Mouse (Mus musculus): ENCODE results near the gene Ascc1. TPM values are rescaled to one million over a fixed set of nuclear protein-coding genes. Genes with fewer than 3 reads are reported as not detected.
A peak's percentile ranks its signal among the peaks of the same experiment; 100 is the strongest.

Gene Ascc1
- polyA plus RNA-seq, 1 experiment: 25.4 TPM

DNA sequence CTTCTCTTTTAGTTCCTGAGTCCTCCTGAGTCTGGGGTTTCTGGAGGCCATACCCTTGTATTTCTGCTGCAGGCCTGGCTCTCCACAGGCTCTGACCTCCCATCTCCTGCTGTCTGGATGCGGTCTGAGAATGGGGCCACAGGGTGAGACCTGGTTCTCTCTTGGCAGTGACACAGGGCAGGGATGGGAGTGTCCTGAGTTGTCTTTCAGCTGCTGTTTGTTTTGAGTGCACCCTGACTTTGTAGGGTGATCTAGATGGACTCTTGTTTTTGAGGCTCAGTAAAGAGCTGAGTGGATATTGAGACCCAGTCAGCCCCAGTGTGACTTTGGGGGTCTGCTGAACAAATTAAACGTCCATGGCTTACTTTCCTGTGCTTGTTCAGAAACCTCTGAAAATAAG, 24.2 kb upstream of the Ascc1 start:
- TF ChIP-seq POLR2A (IDR thresholded peaks at IDR 0.05; ENCODE audit: borderline replicate concordance, insufficient read depth, low read length) (no peak), CTCF (IDR thresholded peaks at IDR 0.05; ENCODE audit: borderline replicate concordance, insufficient read depth, low read depth, low read length) (no peak)
- Histone ChIP-seq H3K27ac (ENCODE audit: insufficient read depth, low read length) (peak overlapping the region; percentile 89), H3K4me1 (ENCODE audit: control insufficient read depth, insufficient read depth, low read length) (peaks cover 14% of the 10 kb centered on the region), H3K27me3 (ENCODE audit: control insufficient read depth, insufficient read depth, low read length) (no peaks in the 10 kb centered on the region), H3K4me3 (replicated peaks; ENCODE audit: insufficient read depth, low read depth, low read length) (no peak overlapping the region)
- DNase-seq: no peak
- 42% methylated on average over 2 of the region's 2 CpGs for WGBS

DNA sequence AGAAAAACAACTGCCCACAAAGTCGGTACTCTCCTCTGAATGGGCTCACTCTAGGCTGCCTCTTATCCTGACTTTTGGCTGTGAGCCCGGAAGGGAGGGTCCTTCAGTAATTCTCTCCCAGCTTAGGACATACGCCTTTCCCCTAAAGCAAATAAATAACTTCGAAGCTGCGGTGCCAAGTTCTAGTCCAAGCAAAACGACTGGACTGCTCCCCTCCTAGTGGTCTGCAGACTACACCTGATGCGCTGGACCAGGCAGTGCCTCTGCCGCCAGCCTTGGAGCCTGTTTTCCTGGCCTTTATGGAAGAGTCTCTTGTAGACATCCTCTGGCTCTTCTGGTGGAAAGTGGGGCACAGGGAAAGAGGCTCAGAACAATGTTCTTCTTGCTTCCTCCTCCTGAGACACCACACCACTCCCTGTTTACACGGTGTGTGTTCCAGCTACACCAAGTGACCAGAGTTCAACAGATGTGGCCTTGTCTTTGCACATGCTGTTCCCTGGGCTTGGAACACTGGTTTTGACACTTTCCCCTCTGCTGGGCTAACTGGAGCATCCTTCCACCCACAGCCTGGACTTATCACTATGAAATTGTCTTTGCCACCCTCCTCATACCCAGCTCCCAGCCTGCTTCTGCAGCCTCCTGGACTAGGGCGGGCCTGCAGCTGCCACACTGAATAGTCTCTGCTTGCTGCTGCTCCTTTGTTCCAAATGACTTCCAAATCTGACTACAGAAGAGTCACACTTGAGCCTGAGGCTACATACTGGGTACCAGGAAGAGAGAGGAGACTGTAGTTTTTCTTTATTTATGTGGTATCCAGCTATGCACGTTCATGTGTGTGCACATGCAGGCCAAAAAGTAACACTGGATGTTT, 23.5 kb upstream of the Ascc1 start:
- peak in 1 of 2 experiments; percentile 49 for DNase-seq
- peak overlapping the region; percentile 89; the same call in 1 of the 2 replicates for H3K27ac ChIP-seq (ENCODE audit: insufficient read depth, low read length)
- peaks cover 9% of the 10 kb centered on the region for H3K4me1 ChIP-seq (ENCODE audit: control insufficient read depth, insufficient read depth, low read length)
- 28% methylated on average over 11 of the region's 11 CpGs for WGBS
- TF ChIP-seq POLR2A (IDR thresholded peaks at IDR 0.05; ENCODE audit: borderline replicate concordance, insufficient read depth, low read length) (no peak), CTCF (IDR thresholded peaks at IDR 0.05; ENCODE audit: borderline replicate concordance, insufficient read depth, low read depth, low read length) (no peak)
- H3K4me3 ChIP-seq (replicated peaks; ENCODE audit: insufficient read depth, low read depth, low read length): no peak overlapping the region
- H3K27me3 ChIP-seq (ENCODE audit: control insufficient read depth, insufficient read depth, low read length): no peaks in the 10 kb centered on the region

DNA sequence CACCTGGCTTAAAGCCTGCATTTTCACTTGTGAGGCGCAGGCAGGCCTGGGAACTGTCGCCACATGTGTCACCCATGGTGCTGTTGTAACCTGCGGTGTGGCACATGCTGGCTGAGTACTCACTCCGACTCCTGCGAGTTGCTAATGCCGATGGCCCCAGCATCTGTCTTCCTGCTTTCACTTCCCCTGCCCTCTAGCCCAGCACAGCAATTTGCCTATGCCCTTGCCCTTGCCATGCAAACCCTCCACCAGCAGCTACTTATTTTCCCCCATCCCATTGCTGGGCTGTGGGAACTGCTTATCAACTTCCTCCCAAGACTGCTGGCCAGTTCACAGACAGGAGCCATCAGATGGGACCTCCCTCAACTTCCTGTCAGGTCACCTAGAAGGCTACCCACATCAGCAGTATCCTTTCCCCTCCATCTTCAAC, 21.8 kb upstream of the Ascc1 start:
- no peaks in the 10 kb centered on the region for H3K27me3 ChIP-seq (ENCODE audit: control insufficient read depth, insufficient read depth, low read length)
- 87% methylated on average over 6 of the region's 6 CpGs for WGBS
- no peak overlapping the region for H3K27ac ChIP-seq (ENCODE audit: insufficient read depth, low read length)
- DNase-seq: no peak
- TF ChIP-seq CTCF (IDR thresholded peaks at IDR 0.05; ENCODE audit: borderline replicate concordance, insufficient read depth, low read depth, low read length): no peak
- no peak for TF ChIP-seq POLR2A (IDR thresholded peaks at IDR 0.05; ENCODE audit: borderline replicate concordance, insufficient read depth, low read length)
- H3K4me3 ChIP-seq (replicated peaks; ENCODE audit: insufficient read depth, low read depth, low read length): no peak overlapping the region
- H3K4me1 ChIP-seq (ENCODE audit: control insufficient read depth, insufficient read depth, low read length): no peaks in the 10 kb centered on the region; the same call in 1 of the 2 replicates

DNA sequence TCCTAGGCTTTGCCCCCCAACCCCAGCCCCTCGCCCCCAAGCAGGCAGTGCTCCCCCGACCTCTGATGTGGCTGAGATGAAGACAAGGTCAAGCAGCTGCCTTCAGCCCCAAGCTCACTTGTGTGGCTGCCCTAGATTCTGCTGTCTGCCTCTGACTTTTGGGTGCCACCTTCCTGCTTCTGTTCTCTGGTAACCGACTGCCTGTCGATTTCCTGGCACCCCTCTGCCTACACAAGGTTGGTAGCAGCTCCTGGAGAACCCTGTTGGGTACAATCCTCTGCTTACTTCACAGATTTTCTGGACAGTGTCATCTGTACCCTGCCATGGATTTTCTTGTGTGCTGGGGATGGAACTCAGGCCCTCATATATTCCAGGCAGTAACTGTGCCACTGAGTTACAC, 21.3 kb upstream of the Ascc1 start:
- WGBS: 71% methylated on average over 4 of the region's 4 CpGs
- no peaks in the 10 kb centered on the region for H3K27me3 ChIP-seq (ENCODE audit: control insufficient read depth, insufficient read depth, low read length)
- no peak for DNase-seq
- H3K4me1 ChIP-seq (ENCODE audit: control insufficient read depth, insufficient read depth, low read length): no peaks in the 10 kb centered on the region; the same call in 1 of the 2 replicates
- H3K27ac ChIP-seq (ENCODE audit: insufficient read depth, low read length): 0 out of 2 replicates have a peak overlapping the region, but pooled peaks have one; percentile 60
- no peak overlapping the region for H3K4me3 ChIP-seq (replicated peaks; ENCODE audit: insufficient read depth, low read depth, low read length)
- TF ChIP-seq POLR2A (IDR thresholded peaks at IDR 0.05; ENCODE audit: borderline replicate concordance, insufficient read depth, low read length) (no peak), CTCF (IDR thresholded peaks at IDR 0.05; ENCODE audit: borderline replicate concordance, insufficient read depth, low read depth, low read length) (no peak)

DNA sequence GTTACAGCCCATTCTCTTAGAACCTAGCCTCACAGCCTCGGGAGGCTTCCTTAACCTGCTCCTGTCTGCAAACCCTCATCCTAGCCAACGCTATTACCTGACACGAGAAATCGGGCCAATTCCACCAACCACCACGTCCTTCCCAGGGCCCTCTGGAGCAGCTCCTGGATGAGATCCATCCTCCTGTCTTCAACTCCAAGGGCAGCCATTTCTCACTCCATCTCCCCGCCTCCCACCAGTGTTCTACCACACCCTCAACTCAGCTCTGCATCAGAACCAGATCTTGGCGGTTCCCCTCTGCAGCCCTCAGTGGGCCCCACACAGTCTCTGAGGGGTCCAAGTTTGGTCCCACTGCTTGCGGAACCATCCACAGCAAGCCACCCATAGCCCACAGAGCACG, 20.8 kb upstream of the Ascc1 start:
- no peaks in the 10 kb centered on the region for H3K27me3 ChIP-seq (ENCODE audit: control insufficient read depth, insufficient read depth, low read length)
- TF ChIP-seq POLR2A (IDR thresholded peaks at IDR 0.05; ENCODE audit: borderline replicate concordance, insufficient read depth, low read length): no peak
- no peak for TF ChIP-seq CTCF (IDR thresholded peaks at IDR 0.05; ENCODE audit: borderline replicate concordance, insufficient read depth, low read depth, low read length)
- 50% methylated on average over 9 of the region's 9 CpGs for WGBS
- H3K4me3 ChIP-seq (replicated peaks; ENCODE audit: insufficient read depth, low read depth, low read length): no peak overlapping the region
- no peaks in the 10 kb centered on the region; the same call in 1 of the 2 replicates for H3K4me1 ChIP-seq (ENCODE audit: control insufficient read depth, insufficient read depth, low read length)
- no peak for DNase-seq
- H3K27ac ChIP-seq (ENCODE audit: insufficient read depth, low read length): no peak overlapping the region

DNA sequence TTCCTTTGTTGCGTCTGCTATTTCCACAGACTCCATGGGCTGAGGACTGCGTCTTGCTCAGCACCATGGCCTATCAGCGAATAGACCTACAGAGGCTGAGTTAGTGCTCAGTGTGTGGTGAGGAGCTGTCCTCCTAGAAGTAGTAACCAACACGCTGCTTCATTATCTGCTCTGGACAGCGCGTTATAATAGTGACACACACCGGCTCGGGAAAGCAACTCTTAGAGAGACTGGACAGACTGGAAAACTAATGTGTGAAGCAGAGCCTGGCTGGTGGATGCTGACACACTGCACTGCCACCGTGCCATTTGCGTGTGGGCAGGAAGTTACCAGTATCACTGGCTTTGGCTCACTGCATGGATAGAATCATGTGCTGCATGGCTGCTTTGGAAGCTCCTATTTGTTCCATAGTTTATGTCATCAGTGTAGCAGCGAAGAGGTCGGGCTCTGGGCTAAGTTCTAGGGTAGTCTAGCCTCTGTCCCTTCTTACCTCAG, 20.2 kb upstream of the Ascc1 start:
- Histone ChIP-seq H3K27me3 (ENCODE audit: control insufficient read depth, insufficient read depth, low read length) (no peaks in the 10 kb centered on the region), H3K4me3 (replicated peaks; ENCODE audit: insufficient read depth, low read depth, low read length) (no peak overlapping the region), H3K4me1 (ENCODE audit: control insufficient read depth, insufficient read depth, low read length) (no peaks in the 10 kb centered on the region; the same call in 1 of the 2 replicates), H3K27ac (ENCODE audit: insufficient read depth, low read length) (no peak overlapping the region)
- TF ChIP-seq POLR2A (IDR thresholded peaks at IDR 0.05; ENCODE audit: borderline replicate concordance, insufficient read depth, low read length) (no peak), CTCF (IDR thresholded peaks at IDR 0.05; ENCODE audit: borderline replicate concordance, insufficient read depth, low read depth, low read length) (no peak)
- DNase-seq: no peak
- WGBS: 91% methylated on average over 12 of the region's 12 CpGs

DNA sequence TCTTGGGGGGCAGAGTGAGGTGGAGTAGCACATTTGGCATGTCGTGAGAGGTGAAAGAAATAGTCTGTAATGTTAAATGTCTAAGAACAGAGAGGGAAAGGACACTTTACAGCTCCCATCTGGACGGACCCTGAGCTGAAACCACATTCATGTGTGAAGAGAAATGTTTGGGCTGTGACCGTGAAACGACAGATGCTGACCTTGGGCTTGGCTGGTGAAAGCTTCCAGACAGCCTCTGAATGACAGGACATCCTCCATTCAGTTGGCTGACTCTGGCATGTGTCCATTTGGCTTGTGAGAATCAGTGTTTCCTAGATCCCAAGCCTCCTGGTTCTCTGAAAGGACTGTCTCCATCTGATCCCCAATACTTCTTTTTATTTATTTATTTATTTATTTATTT, 14.6 kb upstream of the Ascc1 start:
- Histone ChIP-seq H3K27ac (ENCODE audit: insufficient read depth, low read length) (no peak overlapping the region), H3K27me3 (ENCODE audit: control insufficient read depth, insufficient read depth, low read length) (no peaks in the 10 kb centered on the region)
- 19% methylated on average over 4 of the region's 4 CpGs for WGBS

DNA sequence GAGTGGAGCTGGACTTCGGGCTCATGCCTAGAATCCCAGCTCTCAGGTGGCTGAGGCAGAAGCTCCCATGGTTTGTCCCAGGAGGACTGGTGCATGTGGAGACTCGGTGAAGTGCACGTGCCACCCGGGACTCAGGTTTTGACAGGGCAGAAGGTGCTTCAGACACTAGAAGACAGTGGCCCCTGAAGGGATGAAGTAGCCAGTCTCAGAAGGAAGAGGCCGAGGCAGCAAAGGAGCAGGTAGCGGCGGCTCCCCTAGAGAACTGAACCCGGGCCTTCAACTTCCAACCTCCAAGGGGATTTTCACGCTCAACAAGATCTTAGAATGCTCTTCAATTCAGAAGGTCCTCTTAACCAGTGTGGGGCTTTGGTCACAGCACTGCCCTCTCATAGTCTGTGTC, 12.2 kb upstream of the Ascc1 start:
- no peaks in the 10 kb centered on the region for H3K27me3 ChIP-seq (ENCODE audit: control insufficient read depth, insufficient read depth, low read length)
- 95% methylated on average over 9 of the region's 9 CpGs for WGBS
- H3K4me3 ChIP-seq (replicated peaks; ENCODE audit: insufficient read depth, low read depth, low read length): no peak overlapping the region
- no peak for TF ChIP-seq POLR2A (IDR thresholded peaks at IDR 0.05; ENCODE audit: borderline replicate concordance, insufficient read depth, low read length)
- TF ChIP-seq CTCF (IDR thresholded peaks at IDR 0.05; ENCODE audit: borderline replicate concordance, insufficient read depth, low read depth, low read length): no peak
- H3K27ac ChIP-seq (ENCODE audit: insufficient read depth, low read length): no peak overlapping the region
- DNase-seq: no peak
- H3K4me1 ChIP-seq (ENCODE audit: control insufficient read depth, insufficient read depth, low read length): no peaks in the 10 kb centered on the region

More for the DNA sequence above, 14.6 kb upstream of the Ascc1 start:
- Histone ChIP-seq H3K4me3 (replicated peaks; ENCODE audit: insufficient read depth, low read depth, low read length) (no peak overlapping the region), H3K4me1 (ENCODE audit: control insufficient read depth, insufficient read depth, low read length) (no peaks in the 10 kb centered on the region)
- no peak for DNase-seq
- TF ChIP-seq POLR2A (IDR thresholded peaks at IDR 0.05; ENCODE audit: borderline replicate concordance, insufficient read depth, low read length): no peak
- TF ChIP-seq CTCF (IDR thresholded peaks at IDR 0.05; ENCODE audit: borderline replicate concordance, insufficient read depth, low read depth, low read length): no peak
